Mouse (Mus musculus) myocyte (in vitro differentiated cells): ENCODE results near the gene Plekhm1. TPM values are rescaled to one million over a fixed set of nuclear protein-coding genes. Genes with fewer than 3 reads are reported as not detected.
A peak's percentile ranks its signal among the peaks of the same experiment; 100 is the strongest.

Experiments used
- H3K27me3 ChIP-seq: one replicate; pipeline ENCODE4 v1.6.1; 2011; ENCODE audit not compliant: control insufficient read depth, insufficient read depth, insufficient read length
- H3K36me3 ChIP-seq: one replicate; pipeline ENCODE4 v1.6.1; 2011; ENCODE audit not compliant: control insufficient read depth, insufficient read depth
- H3K4me2 ChIP-seq: one replicate; pipeline ENCODE4 v1.6.1; 2011; ENCODE audit warnings: low read depth, control low read depth
- H3K4me3 ChIP-seq: one replicate; pipeline ENCODE4 v1.5.1; 2011; ENCODE audit warnings: mild to moderate bottlenecking, control low read depth, moderate library complexity
- H3K79me2 ChIP-seq: one replicate; pipeline ENCODE4 v1.6.1; 2011; ENCODE audit not compliant: control insufficient read depth, insufficient read depth
- H3ac ChIP-seq: one replicate; pipeline ENCODE4 v1.6.1; 2011; ENCODE audit not compliant: control insufficient read depth, insufficient read length
- CEBPB ChIP-seq: IDR thresholded peaks from 2 replicates; pipeline ENCODE4 v1.6.1; 2011; ENCODE audit warnings: mild to moderate bottlenecking, moderate library complexity; ENCODE audit not compliant: poor library complexity, insufficient read depth, severe bottlenecking
- E2F4 ChIP-seq: IDR thresholded peaks from one replicate; pipeline ENCODE4 v1.6.1; 2011; ENCODE audit warnings: mild to moderate bottlenecking, control low read depth, moderate library complexity; ENCODE audit not compliant: insufficient read depth
- MAX ChIP-seq: IDR thresholded peaks from one replicate; pipeline ENCODE4 v1.6.1; 2011; ENCODE audit warnings: low read depth, mild to moderate bottlenecking, control low read depth
- MYOD1 ChIP-seq, 3 experiments: IDR thresholded peaks; one replicate each; pipeline ENCODE4 v1.6.1; 2011; ENCODE audit warnings: control low read depth in 2 of 3, low read depth in 2 of 3, mild to moderate bottlenecking in 2 of 3, moderate library complexity in 1 of 3; ENCODE audit not compliant: insufficient read length in 2 of 3, control insufficient read depth in 1 of 3
- MYOG ChIP-seq, 3 experiments: IDR thresholded peaks; one replicate each; pipeline ENCODE4 v1.6.1; 2011; ENCODE audit warnings: control low read depth in 2 of 3, low read depth in 2 of 3, mild to moderate bottlenecking in 2 of 3; ENCODE audit not compliant: insufficient read length in 2 of 3, control insufficient read depth in 1 of 3, insufficient read depth in 1 of 3
- POLR2A ChIP-seq: IDR thresholded peaks from one replicate; pipeline ENCODE4 v1.6.1; 2011; ENCODE audit warnings: low read depth, mild to moderate bottlenecking, control low read depth, moderate library complexity; ENCODE audit not compliant: insufficient read length
- POLR2AphosphoS2 ChIP-seq: IDR thresholded peaks from one replicate; pipeline ENCODE4 v1.6.1; 2011; ENCODE audit warnings: low read depth, control low read depth; ENCODE audit not compliant: insufficient read length
- REST ChIP-seq: IDR thresholded peaks from one replicate; pipeline ENCODE4 v1.6.1; 2011; ENCODE audit warnings: mild to moderate bottlenecking, control low read depth, moderate library complexity; ENCODE audit not compliant: insufficient read depth, insufficient read length
- SRF ChIP-seq: IDR thresholded peaks from one replicate; pipeline ENCODE4 v1.6.1; 2011; ENCODE audit warnings: low read depth; ENCODE audit not compliant: control insufficient read depth, insufficient read length
- TCF12 ChIP-seq: IDR thresholded peaks from one replicate; pipeline ENCODE4 v1.6.1; 2011; ENCODE audit warnings: mild to moderate bottlenecking, control low read depth; ENCODE audit not compliant: poor library complexity, insufficient read depth, severe bottlenecking
- TCF3 ChIP-seq: IDR thresholded peaks from one replicate; pipeline ENCODE4 v1.6.1; 2011; ENCODE audit warnings: low read depth, control low read depth; ENCODE audit not compliant: insufficient read length
- USF1 ChIP-seq: IDR thresholded peaks from one replicate; pipeline ENCODE4 v1.6.1; 2011; ENCODE audit warnings: low read depth, mild to moderate bottlenecking, control low read depth, moderate library complexity
- polyA plus RNA-seq: library from polyadenylated mRNA; unstranded; fragments of >200 nt; fragmentation: generic; extraction: Trizol; gene quantifications from one replicate; pipeline ENCODE4 v1.2.1, GENCODE M21; 2012; ENCODE audit warnings: missing spikeins

The Plekhm1 gene
- polyA plus RNA-seq, 1 experiment = 12.2 TPM

- Histone ChIP-seq H3K4me3 (no peak overlapping the region), H3K36me3 (no peaks in the 10 kb centered on the region), H3K79me2 (no peaks in the 10 kb centered on the region), H3K27me3 (peaks cover 10% of the 10 kb centered on the region), H3K4me2 (no peak overlapping the region), H3ac (no peak overlapping the region)
- no peak for TF ChIP-seq POLR2AphosphoS2
- no peak for TF ChIP-seq REST
- no peak for TF ChIP-seq E2F4
- TF ChIP-seq MYOG (IDR thresholded peaks at IDR 0.05; ENCODE audit: control insufficient read depth in 1 of 3, insufficient read depth in 1 of 3, insufficient read length in 2 of 3, low read depth in 2 of 3) = no peak
- TF ChIP-seq TCF12 = no peak
Observed at GRCm38 (mm10) chr11:103419667-103420066, 7.2 kb upstream of the Plekhm1 start.

GRCm38 (mm10) chr11:103419226-103419625 is 6.7 kb upstream of the Plekhm1 start:
- H3ac ChIP-seq = no peak overlapping the region
- H3K36me3 ChIP-seq = no peaks in the 10 kb centered on the region
- H3K27me3 ChIP-seq = peaks cover 10% of the 10 kb centered on the region
- H3K4me3 ChIP-seq = no peak overlapping the region
- H3K79me2 ChIP-seq = no peaks in the 10 kb centered on the region
- H3K4me2 ChIP-seq = no peak overlapping the region
- TF ChIP-seq USF1 (no peak), TCF3 (no peak), MAX (no peak), MYOD1 (IDR thresholded peaks at IDR 0.05; ENCODE audit: control insufficient read depth in 1 of 3, insufficient read length in 2 of 3, low read depth in 2 of 3) (no peak), REST (no peak), CEBPB (no peak), MYOG (IDR thresholded peaks at IDR 0.05; ENCODE audit: control insufficient read depth in 1 of 3, insufficient read depth in 1 of 3, insufficient read length in 2 of 3, low read depth in 2 of 3) (no peak), POLR2AphosphoS2 (no peak), POLR2A (no peak), E2F4 (no peak)

- H3K27me3 ChIP-seq = peaks cover 4% of the 10 kb centered on the region
- TF ChIP-seq MYOD1 (IDR thresholded peaks at IDR 0.05; ENCODE audit: control insufficient read depth in 1 of 3, insufficient read length in 2 of 3, low read depth in 2 of 3) = no peak
- TF ChIP-seq POLR2A = no peak
- TF ChIP-seq CEBPB = no peak
- TF ChIP-seq USF1 = no peak
- TF ChIP-seq TCF3 = no peak
- TF ChIP-seq MAX = no peak
- no peak for TF ChIP-seq POLR2AphosphoS2
- no peak for TF ChIP-seq SRF
- TF ChIP-seq E2F4 = no peak
- TF ChIP-seq REST = no peak
- TF ChIP-seq MYOG (IDR thresholded peaks at IDR 0.05; ENCODE audit: control insufficient read depth in 1 of 3, insufficient read depth in 1 of 3, insufficient read length in 2 of 3, low read depth in 2 of 3) = no peak
- no peak for TF ChIP-seq TCF12
- H3K36me3 ChIP-seq = no peaks in the 10 kb centered on the region
- H3K4me3 ChIP-seq = peak overlapping the region; percentile 72
- peak overlapping the region; percentile 100 for H3K4me2 ChIP-seq
- H3ac ChIP-seq = no peak overlapping the region
- H3K79me2 ChIP-seq = peaks cover 22% of the 10 kb centered on the region
Observed at GRCm38 (mm10) chr11:103413516-103413915, 1.0 kb upstream of the Plekhm1 start.

GRCm38 (mm10) chr11:103412950-103413423 is 500 bp upstream of the Plekhm1 start:
- Histone ChIP-seq H3K4me3 (peak overlapping the region; percentile 72), H3K79me2 (peaks cover 22% of the 10 kb centered on the region), H3K36me3 (no peaks in the 10 kb centered on the region), H3ac (peak overlapping the region; percentile 43), H3K4me2 (peak overlapping the region; percentile 100), H3K27me3 (peaks cover 4% of the 10 kb centered on the region)
- TF ChIP-seq USF1 (peak; percentile 45), MAX (no peak), POLR2AphosphoS2 (no peak), POLR2A (no peak), TCF3 (no peak), MYOG (IDR thresholded peaks at IDR 0.05; ENCODE audit: control insufficient read depth in 1 of 3, insufficient read depth in 1 of 3, insufficient read length in 2 of 3, low read depth in 2 of 3) (no peak), SRF (no peak), E2F4 (no peak)

GRCm38 (mm10) chr11:103411301-103411700 is 1.2 kb downstream of the Plekhm1 start:
- Histone ChIP-seq H3ac (no peak overlapping the region), H3K4me2 (peak overlapping the region; percentile 95), H3K36me3 (no peaks in the 10 kb centered on the region), H3K27me3 (peaks cover 4% of the 10 kb centered on the region), H3K79me2 (peaks cover 22% of the 10 kb centered on the region), H3K4me3 (peak overlapping the region; percentile 72)
- no peak for TF ChIP-seq MYOG (IDR thresholded peaks at IDR 0.05; ENCODE audit: control insufficient read depth in 1 of 3, insufficient read depth in 1 of 3, insufficient read length in 2 of 3, low read depth in 2 of 3)
- no peak for TF ChIP-seq POLR2A
- no peak for TF ChIP-seq TCF3
- TF ChIP-seq SRF = no peak
